Mouse (Mus musculus): ENCODE measurements around the gene Ccnb1ip1. TPM values are rescaled to one million over a fixed set of nuclear protein-coding genes. Genes with fewer than 3 reads are reported as not detected.

Ccnb1ip1 gene
- total and polyA plus RNA-seq, 2 experiments from 2014 or later: not detected

GRCm38 (mm10) chr14:50771342-50771741, 36.2 kb downstream of the Ccnb1ip1 start:
- Histone ChIP-seq H3K4me2 (ENCODE audit: low read depth, low read length, poor library complexity, severe bottlenecking) (no peak overlapping the region), H3K36me3 (ENCODE audit: insufficient read depth, low read length) (peaks cover 49% of the 10 kb centered on the region), H3K4me3 (ENCODE audit: low read depth, low read length) (no peak overlapping the region), H3K27me3 (ENCODE audit: insufficient read depth, low read length) (no peaks in the 10 kb centered on the region), H3K9ac (replicated peaks; ENCODE audit: low read length, poor library complexity, severe bottlenecking) (no peak overlapping the region), H3K4me1 (ENCODE audit: insufficient read depth, low read length) (no peaks in the 10 kb centered on the region), H3K27ac (ENCODE audit: low read depth, low read length) (no peak overlapping the region), H3K9me3 (ENCODE audit: low read length) (no peaks in the 10 kb centered on the region)
- peak; percentile 55 for TF ChIP-seq CTCF (IDR thresholded peaks at IDR 0.05)
- ATAC-seq (ENCODE audit: low FRiP score) (no peak), DNase-seq (ENCODE audit: low spot score) (no peak)
- 89% methylated on average over 2 of the region's 2 CpGs for WGBS

DNA sequence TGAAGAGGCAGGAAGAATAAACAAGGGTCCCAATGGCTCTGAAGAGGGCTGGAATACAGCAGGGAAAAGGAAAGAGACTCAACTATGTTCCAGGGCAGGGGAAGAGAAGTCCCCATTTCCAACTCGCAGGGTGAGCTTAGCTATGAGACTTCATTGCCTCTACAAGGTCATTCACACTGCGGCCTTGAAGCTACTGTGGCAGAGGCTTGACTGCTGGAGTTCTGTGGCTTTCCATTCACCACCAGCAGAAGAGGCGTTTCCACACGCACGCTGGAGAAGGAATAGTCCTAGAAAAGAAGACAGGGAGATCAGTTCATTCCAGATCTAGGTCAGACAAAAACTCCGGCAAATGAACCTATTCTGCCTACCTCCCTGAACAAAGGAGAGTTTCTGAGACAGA, 41.8 kb downstream of the Ccnb1ip1 start:
- ATAC-seq (ENCODE audit: low FRiP score) (no peak), DNase-seq (ENCODE audit: low spot score) (no peak)
- Histone ChIP-seq H3K4me3 (ENCODE audit: low read depth, low read length) (no peak overlapping the region), H3K4me1 (ENCODE audit: insufficient read depth, low read length) (no peaks in the 10 kb centered on the region), H3K4me2 (ENCODE audit: low read depth, low read length, poor library complexity, severe bottlenecking) (no peak overlapping the region), H3K27me3 (ENCODE audit: insufficient read depth, low read length) (no peaks in the 10 kb centered on the region), H3K27ac (ENCODE audit: low read depth, low read length) (no peak overlapping the region), H3K9ac (replicated peaks; ENCODE audit: low read length, poor library complexity, severe bottlenecking) (no peak overlapping the region), H3K36me3 (ENCODE audit: insufficient read depth, low read length) (peaks cover 39% of the 10 kb centered on the region), H3K9me3 (ENCODE audit: low read length) (no peaks in the 10 kb centered on the region)
- WGBS: 93% methylated on average over 6 of the region's 6 CpGs
- no peak for TF ChIP-seq CTCF (IDR thresholded peaks at IDR 0.05)

GRCm38 (mm10) chr14:50758416-50759085, 49.0 kb downstream of the Ccnb1ip1 start:
- no peak overlapping the region for H3K9ac ChIP-seq (replicated peaks; ENCODE audit: low read length, poor library complexity, severe bottlenecking)
- no peaks in the 10 kb centered on the region for H3K9me3 ChIP-seq (ENCODE audit: low read length)
- no peaks in the 10 kb centered on the region for H3K27me3 ChIP-seq (ENCODE audit: insufficient read depth, low read length)
- TF ChIP-seq CTCF (IDR thresholded peaks at IDR 0.05): no peak
- DNase-seq (ENCODE audit: low spot score): peak; percentile 9
- H3K4me3 ChIP-seq (ENCODE audit: low read depth, low read length): no peak overlapping the region
- no peaks in the 10 kb centered on the region; the same call in 1 of the 2 replicates for H3K36me3 ChIP-seq (ENCODE audit: insufficient read depth, low read length)
- H3K4me2 ChIP-seq (ENCODE audit: low read depth, low read length, poor library complexity, severe bottlenecking): no peak overlapping the region
- H3K4me1 ChIP-seq (ENCODE audit: insufficient read depth, low read length): no peaks in the 10 kb centered on the region
- no peak overlapping the region for H3K27ac ChIP-seq (ENCODE audit: low read depth, low read length)
- WGBS: 68% methylated on average over 5 of the region's 5 CpGs
- no peak for ATAC-seq (ENCODE audit: low FRiP score)

DNA sequence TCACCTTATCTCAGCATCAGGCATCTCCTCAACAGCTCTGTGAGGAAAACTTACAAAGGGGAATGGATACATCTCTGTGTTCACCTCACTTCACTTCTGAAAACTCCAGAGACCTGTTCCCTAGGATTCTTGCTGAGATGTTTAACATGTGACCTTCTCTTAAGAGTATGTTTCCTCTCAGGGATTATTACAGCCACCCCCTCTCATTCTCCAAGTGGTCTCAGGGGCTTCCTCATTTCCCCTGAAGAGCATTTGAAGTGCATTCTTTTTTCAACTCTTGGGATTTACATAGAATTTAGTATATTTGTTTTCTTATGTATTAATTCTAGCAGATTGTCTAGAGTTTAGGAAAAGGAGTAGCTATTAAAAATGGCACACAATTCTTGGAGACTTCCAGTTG, 62.5 kb downstream of the Ccnb1ip1 start, which contains the start of gene Olfr749:
Gene Olfr749 (minus strand): TSS at position 101 of the 400 bp plus-strand sequence.
- H3K4me3 ChIP-seq (ENCODE audit: low read depth, low read length): no peak within 1 kb of the TSS
- H3K36me3 ChIP-seq (ENCODE audit: insufficient read depth, low read length): no peaks in the 10 kb centered on the region
- no peak within 1 kb of the TSS for H3K4me2 ChIP-seq (ENCODE audit: low read depth, low read length, poor library complexity, severe bottlenecking)
- H3K9ac ChIP-seq (replicated peaks; ENCODE audit: low read length, poor library complexity, severe bottlenecking): no peak within 1 kb of the TSS
- H3K27me3 ChIP-seq (ENCODE audit: insufficient read depth, low read length): no peaks in the 10 kb centered on the region
- DNase-seq (ENCODE audit: low spot score): no peak
- no peaks in the 10 kb centered on the region for H3K9me3 ChIP-seq (ENCODE audit: low read length)
- no peak for ATAC-seq (ENCODE audit: low FRiP score)
- H3K4me1 ChIP-seq (ENCODE audit: insufficient read depth, low read length): no peaks in the 10 kb centered on the region
- H3K27ac ChIP-seq (ENCODE audit: low read depth, low read length): no peak within 1 kb of the TSS
- TF ChIP-seq CTCF (IDR thresholded peaks at IDR 0.05): no peak

DNA sequence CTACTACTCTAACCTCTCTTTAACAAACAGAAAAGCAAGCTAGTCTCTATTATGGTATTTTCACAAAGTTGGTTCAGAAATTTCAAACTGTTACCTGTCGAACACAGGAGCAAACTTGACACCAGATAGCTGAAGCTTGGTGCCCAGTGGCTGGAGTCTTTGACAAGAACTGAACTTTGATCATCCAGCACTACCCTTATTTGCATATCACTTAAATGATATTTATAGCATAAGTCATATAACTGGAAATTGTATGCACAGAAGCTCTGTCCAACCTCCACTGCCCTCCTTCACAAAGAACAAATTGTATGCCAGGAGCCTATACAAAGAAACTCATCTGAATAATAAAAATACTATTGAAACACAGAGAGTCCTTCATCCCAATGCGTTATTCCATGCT, 65.9 kb downstream of the Ccnb1ip1 start:
- no peak for TF ChIP-seq CTCF (IDR thresholded peaks at IDR 0.05)
- H3K9ac ChIP-seq (replicated peaks; ENCODE audit: low read length, poor library complexity, severe bottlenecking): no peak overlapping the region
- no peaks in the 10 kb centered on the region for H3K4me1 ChIP-seq (ENCODE audit: insufficient read depth, low read length)
- no peak overlapping the region for H3K4me2 ChIP-seq (ENCODE audit: low read depth, low read length, poor library complexity, severe bottlenecking)
- no peak overlapping the region for H3K27ac ChIP-seq (ENCODE audit: low read depth, low read length)
- no peak for DNase-seq (ENCODE audit: low spot score)
- no peak overlapping the region for H3K4me3 ChIP-seq (ENCODE audit: low read depth, low read length)
- no peaks in the 10 kb centered on the region for H3K36me3 ChIP-seq (ENCODE audit: insufficient read depth, low read length)
- no peaks in the 10 kb centered on the region for H3K9me3 ChIP-seq (ENCODE audit: low read length)
- H3K27me3 ChIP-seq (ENCODE audit: insufficient read depth, low read length): no peaks in the 10 kb centered on the region
- WGBS: 79% methylated on average over 2 of the region's 2 CpGs
- ATAC-seq (ENCODE audit: low FRiP score): no peak

DNA sequence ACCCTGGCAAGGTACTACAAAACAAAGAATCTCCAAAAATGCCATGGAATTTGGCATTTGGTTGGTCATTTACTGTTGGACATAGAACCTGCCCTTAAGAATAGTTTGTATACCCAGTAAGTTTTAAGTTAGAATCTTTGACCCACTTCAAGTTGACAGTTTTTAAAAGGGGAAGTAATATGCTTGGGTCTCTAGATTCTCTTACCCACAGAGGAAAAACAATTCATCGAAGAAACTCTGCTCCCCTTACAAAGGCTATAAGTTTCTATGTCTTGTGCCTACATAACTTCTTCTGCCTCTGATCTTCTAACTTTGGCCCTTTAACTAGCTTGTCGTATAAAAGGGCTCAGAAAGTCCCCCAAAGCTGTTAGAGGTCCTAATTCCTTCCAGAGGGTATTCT, 67.2 kb downstream of the Ccnb1ip1 start:
- 77% methylated on average over 2 of the region's 2 CpGs for WGBS
- no peak overlapping the region for H3K4me2 ChIP-seq (ENCODE audit: low read depth, low read length, poor library complexity, severe bottlenecking)
- no peak overlapping the region for H3K9ac ChIP-seq (replicated peaks; ENCODE audit: low read length, poor library complexity, severe bottlenecking)
- no peak for TF ChIP-seq CTCF (IDR thresholded peaks at IDR 0.05)
- no peak overlapping the region for H3K27ac ChIP-seq (ENCODE audit: low read depth, low read length)
- no peaks in the 10 kb centered on the region for H3K4me1 ChIP-seq (ENCODE audit: insufficient read depth, low read length)
- H3K4me3 ChIP-seq (ENCODE audit: low read depth, low read length): no peak overlapping the region
- ATAC-seq (ENCODE audit: low FRiP score) (no peak), DNase-seq (ENCODE audit: low spot score) (no peak)
- H3K9me3 ChIP-seq (ENCODE audit: low read length): no peaks in the 10 kb centered on the region
- H3K27me3 ChIP-seq (ENCODE audit: insufficient read depth, low read length): no peaks in the 10 kb centered on the region
- no peaks in the 10 kb centered on the region for H3K36me3 ChIP-seq (ENCODE audit: insufficient read depth, low read length)

Other genes starting within 250 kb of the Ccnb1ip1 start
- not detected in 2 replicates for gene Olfr744, start 192.9 kb downstream of the Ccnb1ip1 start, total RNA-seq (2014; rRNA removed)
- not detected in 2 replicates for gene Olfr744, start 192.9 kb downstream of the Ccnb1ip1 start, polyA plus RNA-seq (2015; fragmentation: Nextera tagmentation; extraction: Ambion mirVana)
- gene Olfr745, start 168.3 kb downstream of the Ccnb1ip1 start, total RNA-seq (2014; rRNA removed): not detected in 2 replicates
- not detected in 2 replicates for gene Olfr745, start 168.3 kb downstream of the Ccnb1ip1 start, polyA plus RNA-seq (2015; fragmentation: Nextera tagmentation; extraction: Ambion mirVana)
- not detected in 2 replicates for gene Olfr746, start 160.6 kb downstream of the Ccnb1ip1 start, total RNA-seq (2014; rRNA removed)
- gene Olfr746, start 160.6 kb downstream of the Ccnb1ip1 start, polyA plus RNA-seq (2015; fragmentation: Nextera tagmentation; extraction: Ambion mirVana): not detected in 2 replicates
- not detected in 2 replicates for gene Olfr747, start 114.5 kb downstream of the Ccnb1ip1 start, total RNA-seq (2014; rRNA removed)
- gene Olfr747, start 114.5 kb downstream of the Ccnb1ip1 start, polyA plus RNA-seq (2015; fragmentation: Nextera tagmentation; extraction: Ambion mirVana): not detected in 2 replicates
- not detected in 2 replicates for gene Olfr748, start 100.4 kb downstream of the Ccnb1ip1 start, total RNA-seq (2014; rRNA removed)
- not detected in 2 replicates for gene Olfr748, start 100.4 kb downstream of the Ccnb1ip1 start, polyA plus RNA-seq (2015; fragmentation: Nextera tagmentation; extraction: Ambion mirVana)
- not detected in 2 replicates for gene Olfr749, start 62.6 kb downstream of the Ccnb1ip1 start, total RNA-seq (2014; rRNA removed)
- gene Olfr749, start 62.6 kb downstream of the Ccnb1ip1 start, polyA plus RNA-seq (2015; fragmentation: Nextera tagmentation; extraction: Ambion mirVana): not detected in 2 replicates
- 83.9 and 109 TPM in 2 replicates for gene Ttc5, start 22.2 kb downstream of the Ccnb1ip1 start, total RNA-seq (2014; rRNA removed)
- gene Ttc5, start 22.2 kb downstream of the Ccnb1ip1 start, polyA plus RNA-seq (2015; fragmentation: Nextera tagmentation; extraction: Ambion mirVana): 93.1 and 97.8 TPM in 2 replicates
- gene Parp2, start 109 bp upstream of the Ccnb1ip1 start, total RNA-seq (2014; rRNA removed): 16.3 and 23.5 TPM in 2 replicates
- gene Parp2, start 109 bp upstream of the Ccnb1ip1 start, polyA plus RNA-seq (2015; fragmentation: Nextera tagmentation; extraction: Ambion mirVana): 30.7 and 32.7 TPM in 2 replicates
- gene Tep1, start 62.8 kb upstream of the Ccnb1ip1 start, total RNA-seq (2014; rRNA removed): 4.9 and 7.2 TPM in 2 replicates
- gene Tep1, start 62.8 kb upstream of the Ccnb1ip1 start, polyA plus RNA-seq (2015; fragmentation: Nextera tagmentation; extraction: Ambion mirVana): 1.9 and 2.2 TPM in 2 replicates
- gene Klhl33, start 89.8 kb upstream of the Ccnb1ip1 start, total RNA-seq (2014; rRNA removed): 3.8 and 5.0 TPM in 2 replicates
- gene Klhl33, start 89.8 kb upstream of the Ccnb1ip1 start, polyA plus RNA-seq (2015; fragmentation: Nextera tagmentation; extraction: Ambion mirVana): 2.4 and 2.9 TPM in 2 replicates
- gene Osgep, start 117.2 kb upstream of the Ccnb1ip1 start, total RNA-seq (2014; rRNA removed): 43.7 and 83.3 TPM in 2 replicates
- 64.9 and 70.4 TPM in 2 replicates for gene Osgep, start 117.2 kb upstream of the Ccnb1ip1 start, polyA plus RNA-seq (2015; fragmentation: Nextera tagmentation; extraction: Ambion mirVana)
- 79.9 and 84.1 TPM in 2 replicates for gene Apex1, start 117.2 kb upstream of the Ccnb1ip1 start, total RNA-seq (2014; rRNA removed)
- gene Apex1, start 117.2 kb upstream of the Ccnb1ip1 start, polyA plus RNA-seq (2015; fragmentation: Nextera tagmentation; extraction: Ambion mirVana): 150 and 162 TPM in 2 replicates
- 65.4 and 105 TPM in 2 replicates for gene Pip4p1, start 123.1 kb upstream of the Ccnb1ip1 start, total RNA-seq (2014; rRNA removed)
- 98.4 and 99.4 TPM in 2 replicates for gene Pip4p1, start 123.1 kb upstream of the Ccnb1ip1 start, polyA plus RNA-seq (2015; fragmentation: Nextera tagmentation; extraction: Ambion mirVana)
- 18.8 and 35.9 TPM in 2 replicates for gene Pnp, start 123.3 kb upstream of the Ccnb1ip1 start, total RNA-seq (2014; rRNA removed)
- 12.5 and 14.4 TPM in 2 replicates for gene Pnp, start 123.3 kb upstream of the Ccnb1ip1 start, polyA plus RNA-seq (2015; fragmentation: Nextera tagmentation; extraction: Ambion mirVana)
- 0.82 and 8.3 TPM in 2 replicates for gene Gm49342, start 136.8 kb upstream of the Ccnb1ip1 start, total RNA-seq (2014; rRNA removed)
- 0.70 and 0.75 TPM in 2 replicates for gene Gm49342, start 136.8 kb upstream of the Ccnb1ip1 start, polyA plus RNA-seq (2015; fragmentation: Nextera tagmentation; extraction: Ambion mirVana)
- 1.1 and 1.4 TPM in 2 replicates for gene Pnp2, start 148.3 kb upstream of the Ccnb1ip1 start, total RNA-seq (2014; rRNA removed)
- gene Pnp2, start 148.3 kb upstream of the Ccnb1ip1 start, polyA plus RNA-seq (2015; fragmentation: Nextera tagmentation; extraction: Ambion mirVana): 1.4 and 1.8 TPM in 2 replicates
- not detected in 2 replicates for gene Rnase10, start 200.0 kb upstream of the Ccnb1ip1 start, total RNA-seq (2014; rRNA removed)
- gene Rnase10, start 200.0 kb upstream of the Ccnb1ip1 start, polyA plus RNA-seq (2015; fragmentation: Nextera tagmentation; extraction: Ambion mirVana): 0.13 TPM in 1 of 2 replicates, not detected in the other
- gene Rnase9, start 234.1 kb upstream of the Ccnb1ip1 start, total RNA-seq (2014; rRNA removed): not detected in 2 replicates
- gene Rnase9, start 234.1 kb upstream of the Ccnb1ip1 start, polyA plus RNA-seq (2015; fragmentation: Nextera tagmentation; extraction: Ambion mirVana): not detected in 2 replicates
- gene Rnase11, start 242.4 kb upstream of the Ccnb1ip1 start, total RNA-seq (2014; rRNA removed): not detected in 2 replicates
- gene Rnase11, start 242.4 kb upstream of the Ccnb1ip1 start, polyA plus RNA-seq (2015; fragmentation: Nextera tagmentation; extraction: Ambion mirVana): not detected in 2 replicates
- gene Rnase12, start 249.9 kb upstream of the Ccnb1ip1 start, total RNA-seq (2014; rRNA removed): not detected in 2 replicates
- not detected in 2 replicates for gene Rnase12, start 249.9 kb upstream of the Ccnb1ip1 start, polyA plus RNA-seq (2015; fragmentation: Nextera tagmentation; extraction: Ambion mirVana)

Measured in midbrain, postnatal 0 days (tissue).